Mouse (Mus musculus) bone marrow macrophage, adult 2 months (primary cell): ENCODE results near the gene P2ry14.

Source experiments
- CTCF ChIP-seq: IDR thresholded peaks from 2 replicates; pipeline ENCODE4 v1.5.1; 2012; ENCODE audit warnings: low read depth, mild to moderate bottlenecking, low read length, moderate library complexity
- POLR2A ChIP-seq: IDR thresholded peaks from 2 replicates; pipeline ENCODE4 v1.6.1; 2012; ENCODE audit warnings: mild to moderate bottlenecking, low read depth, low read length, borderline replicate concordance

GRCm38 (mm10) chr3:59197329-59197948 lies 44.0 kb upstream of the P2ry14 start:
- TF ChIP-seq CTCF: no peak
- no peak for TF ChIP-seq POLR2A
